Mouse (Mus musculus) limb, embryonic 13.5 days (tissue): Measurements from ENCODE around the gene Anapc5. TPM values are rescaled to one million over a fixed set of nuclear protein-coding genes. Genes with fewer than 3 reads are reported as not detected.

Source experiments
- ATAC-seq: fragments of 200-750 bp; cut with Nextera tagmentation; 2 replicates; pipeline ENCODE4 v1.8.0; 2017; ENCODE audit warnings: low read depth, moderate number of reproducible peaks, moderate TSS enrichment; ENCODE audit not compliant: low FRiP score
- H3K27ac ChIP-seq: fragments of 300-500 bp; sonication (generic); 2 replicates; pipeline ENCODE4 v1.5.1; 2015; ENCODE audit warnings: inconsistent platforms, mild to moderate bottlenecking, moderate library complexity
- H3K27me3 ChIP-seq: fragments of 300-500 bp; sonication (generic); 2 replicates; pipeline ENCODE4 v1.6.1; 2015; ENCODE audit warnings: mild to moderate bottlenecking, inconsistent platforms
- H3K36me3 ChIP-seq: fragments of 300-500 bp; sonication (generic); 2 replicates; pipeline ENCODE4 v1.6.1; 2015; ENCODE audit warnings: inconsistent platforms, mild to moderate bottlenecking, moderate library complexity
- H3K4me1 ChIP-seq: fragments of 300-500 bp; sonication (generic); 2 replicates; pipeline ENCODE4 v1.6.1; 2015; ENCODE audit warnings: inconsistent platforms
- H3K4me2 ChIP-seq: fragments of 300-500 bp; sonication (generic); replicated peaks from 2 replicates; pipeline ENCODE4 v1.6.1; 2015; ENCODE audit warnings: inconsistent platforms, mild to moderate bottlenecking, moderate library complexity
- H3K4me3 ChIP-seq: fragments of 300-500 bp; sonication (generic); 2 replicates; pipeline ENCODE4 v1.5.1; 2015; ENCODE audit warnings: moderate library complexity, mild to moderate bottlenecking, inconsistent platforms
- H3K9ac ChIP-seq: fragments of 300-500 bp; sonication (generic); 2 replicates; pipeline ENCODE4 v1.6.1; 2015; ENCODE audit warnings: mild to moderate bottlenecking, inconsistent platforms
- H3K9me3 ChIP-seq: fragments of 300-500 bp; sonication (generic); 2 replicates; pipeline ENCODE4 v1.6.1; 2016; ENCODE audit warnings: inconsistent platforms
- WGBS: fragments of 180-500 bp; shearing (Covaris S2); methylation state at CpG from one replicate; pipeline ENCODE4 v1.1.7; 2015; 5-methylcytosine and 5-hydroxymethylcytosine counted together
- polyA plus RNA-seq: library from polyadenylated mRNA; unstranded; fragments of >200 nt; fragmentation: Nextera tagmentation; extraction: Ambion mirVana; gene quantifications from 2 replicates; pipeline ENCODE4 v1.2.1, GENCODE M21; 2015

Gene Anapc5
- polyA plus RNA-seq, 1 experiment from 2014 or later, result 482 TPM

DNA sequence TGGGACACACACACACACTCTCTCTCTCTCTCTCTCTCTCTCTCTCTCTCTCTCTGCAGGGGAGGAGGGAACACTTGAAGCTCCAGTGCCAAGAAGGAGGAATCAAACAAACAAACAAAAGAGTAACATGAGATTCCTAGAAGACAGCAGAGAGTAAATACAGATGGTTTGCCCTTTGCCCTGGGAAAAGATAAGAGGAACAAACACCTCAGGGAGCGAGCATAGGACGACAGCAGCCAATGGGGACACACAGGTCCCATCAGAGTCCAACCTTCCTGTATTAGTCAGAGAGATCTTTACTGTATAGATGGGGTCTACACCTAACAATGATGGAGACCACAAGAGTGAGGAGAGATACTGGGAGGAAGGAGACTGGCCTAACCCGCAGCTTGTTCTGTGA lies 23.3 kb downstream of the Anapc5 start:
- no peak overlapping the region for H3K4me2 ChIP-seq
- no peak overlapping the region for H3K27ac ChIP-seq
- H3K36me3 ChIP-seq, result peaks cover 93% of the 10 kb centered on the region
- no peaks in the 10 kb centered on the region for H3K9me3 ChIP-seq
- 87% methylated on average over 3 of the region's 3 CpGs for WGBS
- peaks cover 8% of the 10 kb centered on the region; the same call in 1 of the 2 replicates for H3K4me1 ChIP-seq
- no peak overlapping the region for H3K9ac ChIP-seq
- no peak for ATAC-seq
- H3K27me3 ChIP-seq, result no peaks in the 10 kb centered on the region
- H3K4me3 ChIP-seq, result no peak overlapping the region

DNA sequence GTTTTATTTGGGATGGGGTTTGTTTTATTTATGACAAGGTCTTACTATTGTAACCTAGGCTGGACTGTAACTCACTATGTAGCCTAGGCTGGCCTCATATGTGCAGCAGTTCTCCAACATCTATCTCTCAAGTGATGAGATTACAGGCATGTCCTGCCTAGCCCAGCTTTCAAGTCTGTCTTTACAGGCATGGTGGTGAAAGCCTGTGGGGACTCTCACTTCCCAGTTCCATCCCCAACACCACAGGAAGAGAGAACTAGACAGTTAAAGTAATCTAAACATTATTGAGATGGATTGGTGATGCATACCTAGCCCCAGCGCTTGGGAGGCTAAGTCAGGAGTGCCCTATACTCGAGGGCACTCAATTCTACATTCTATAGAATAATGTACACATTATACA lies 32.4 kb downstream of the Anapc5 start:
- no peak for ATAC-seq
- Histone ChIP-seq H3K4me2 (no peak overlapping the region), H3K9ac (no peak overlapping the region), H3K4me1 (peaks cover 13% of the 10 kb centered on the region; the same call in 1 of the 2 replicates), H3K27ac (no peak overlapping the region), H3K27me3 (no peaks in the 10 kb centered on the region), H3K36me3 (peaks cover 71% of the 10 kb centered on the region), H3K4me3 (no peak overlapping the region), H3K9me3 (no peaks in the 10 kb centered on the region)
- 87% methylated on average over 2 of the region's 2 CpGs for WGBS

DNA sequence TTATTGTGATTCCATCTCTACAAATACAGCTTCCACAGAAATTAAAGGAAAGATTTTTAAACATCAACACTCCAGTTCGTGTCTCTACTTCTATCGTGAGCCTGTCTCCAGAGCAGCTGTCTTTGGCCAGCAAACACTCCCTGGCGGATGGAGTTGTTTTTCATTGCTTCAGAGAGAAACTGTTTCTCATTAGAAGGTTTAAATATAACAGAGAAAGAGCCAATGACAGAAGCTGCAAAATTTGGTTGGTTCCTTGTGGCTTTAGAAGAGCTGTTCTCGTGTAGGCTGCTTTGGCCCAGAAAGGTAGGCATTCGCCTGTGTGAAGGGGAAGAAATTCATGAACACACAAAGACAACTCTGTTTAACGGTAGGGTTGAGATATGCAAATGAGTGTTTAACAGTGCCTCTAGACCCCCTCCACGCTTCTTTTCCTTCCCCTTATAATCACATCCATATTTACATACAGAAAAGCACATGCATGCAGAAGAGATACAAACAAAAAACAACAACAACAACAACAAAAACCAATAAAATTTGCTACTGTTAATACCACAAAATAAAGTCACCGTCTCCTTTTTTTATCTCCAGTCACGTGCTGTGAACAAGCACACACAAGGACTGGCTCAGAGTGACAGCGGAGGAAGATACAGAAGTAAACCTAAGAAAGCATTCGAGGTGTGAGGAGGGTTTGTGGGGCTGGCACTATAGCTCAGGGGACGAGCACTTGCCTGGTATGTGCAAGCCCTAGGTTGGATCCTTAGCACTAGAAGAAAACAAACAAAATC lies 34.9 kb downstream of the Anapc5 start:
- H3K4me3 ChIP-seq, result no peak overlapping the region
- H3K27ac ChIP-seq, result peak overlapping the region; percentile 64
- no peaks in the 10 kb centered on the region for H3K9me3 ChIP-seq
- H3K9ac ChIP-seq, result no peak overlapping the region
- H3K27me3 ChIP-seq, result no peaks in the 10 kb centered on the region
- ATAC-seq, result no peak
- peaks cover 13% of the 10 kb centered on the region; the same call in 1 of the 2 replicates for H3K4me1 ChIP-seq
- H3K4me2 ChIP-seq, result peak overlapping the region; percentile 3; the same call in 1 of the 2 replicates
- peaks cover 49% of the 10 kb centered on the region for H3K36me3 ChIP-seq
- WGBS, result 43% methylated on average over 12 of the region's 12 CpGs

DNA sequence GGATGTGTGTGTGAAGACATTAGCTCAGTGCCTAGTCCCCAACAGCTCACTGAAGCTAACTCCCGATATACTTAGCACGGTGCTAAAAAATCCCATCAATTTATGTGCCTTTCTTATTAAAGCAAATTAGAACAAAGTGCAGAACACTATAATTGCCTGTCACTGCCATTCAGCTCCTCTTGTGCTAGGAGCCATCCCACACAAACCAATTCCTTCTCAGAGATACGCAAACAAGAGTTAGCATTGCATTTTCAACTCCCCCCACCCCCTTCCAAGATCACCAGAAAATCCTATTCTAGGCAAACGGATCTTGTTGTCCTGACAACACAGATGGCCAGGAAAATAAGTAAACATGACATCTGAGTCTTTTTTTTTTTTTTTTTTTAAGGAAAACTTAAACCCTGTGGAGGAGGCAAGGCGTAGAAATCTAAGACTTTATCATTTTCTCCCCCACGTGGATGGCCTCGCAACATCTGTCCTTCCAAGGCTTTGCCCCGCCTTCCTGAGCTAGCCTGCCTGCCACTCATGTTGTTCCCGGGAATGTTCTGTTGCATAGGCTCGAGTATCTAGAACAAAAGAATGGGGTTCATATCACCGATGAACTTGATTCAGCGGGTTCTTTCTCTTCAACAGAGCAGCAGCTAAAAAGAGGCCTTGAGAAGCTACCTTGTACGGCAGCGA lies 37.3 kb downstream of the Anapc5 start:
- H3K9me3 ChIP-seq, result no peaks in the 10 kb centered on the region
- H3K27me3 ChIP-seq, result no peaks in the 10 kb centered on the region
- no peak overlapping the region for H3K4me2 ChIP-seq
- no peak overlapping the region for H3K4me3 ChIP-seq
- ATAC-seq, result no peak
- H3K36me3 ChIP-seq, result peaks cover 30% of the 10 kb centered on the region
- H3K9ac ChIP-seq, result no peak overlapping the region
- H3K27ac ChIP-seq, result no peak overlapping the region
- H3K4me1 ChIP-seq, result peaks cover 18% of the 10 kb centered on the region; the same call in 1 of the 2 replicates
- WGBS, result 62% methylated on average over 14 of the region's 14 CpGs

DNA sequence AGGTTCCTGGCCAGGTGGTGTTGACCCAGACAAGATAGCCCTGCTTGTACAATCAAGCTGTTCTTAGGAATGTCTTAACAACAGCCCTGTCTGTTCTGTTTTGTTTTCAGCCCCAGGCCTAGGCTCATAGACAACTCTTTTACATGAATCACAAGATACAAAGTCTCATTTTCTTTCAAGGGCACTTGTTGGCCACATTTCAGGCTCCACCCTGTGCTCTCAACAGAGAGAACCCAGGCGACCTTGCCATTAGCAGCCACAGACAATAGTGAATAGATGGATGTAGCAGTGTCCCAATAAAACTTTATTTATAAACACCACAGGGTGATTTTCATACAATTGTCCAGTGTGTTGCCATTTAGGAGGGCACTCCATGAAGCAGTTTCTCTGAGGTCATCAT lies 39.1 kb downstream of the Anapc5 start:
- Histone ChIP-seq H3K4me3 (no peak overlapping the region), H3K4me1 (peaks cover 26% of the 10 kb centered on the region), H3K27me3 (no peaks in the 10 kb centered on the region), H3K9me3 (no peaks in the 10 kb centered on the region), H3K4me2 (no peak overlapping the region), H3K9ac (no peak overlapping the region), H3K36me3 (peaks cover 12% of the 10 kb centered on the region), H3K27ac (no peak overlapping the region)
- no peak for ATAC-seq
- WGBS, result 67% methylated on average over 1 of the region's 1 CpGs

DNA sequence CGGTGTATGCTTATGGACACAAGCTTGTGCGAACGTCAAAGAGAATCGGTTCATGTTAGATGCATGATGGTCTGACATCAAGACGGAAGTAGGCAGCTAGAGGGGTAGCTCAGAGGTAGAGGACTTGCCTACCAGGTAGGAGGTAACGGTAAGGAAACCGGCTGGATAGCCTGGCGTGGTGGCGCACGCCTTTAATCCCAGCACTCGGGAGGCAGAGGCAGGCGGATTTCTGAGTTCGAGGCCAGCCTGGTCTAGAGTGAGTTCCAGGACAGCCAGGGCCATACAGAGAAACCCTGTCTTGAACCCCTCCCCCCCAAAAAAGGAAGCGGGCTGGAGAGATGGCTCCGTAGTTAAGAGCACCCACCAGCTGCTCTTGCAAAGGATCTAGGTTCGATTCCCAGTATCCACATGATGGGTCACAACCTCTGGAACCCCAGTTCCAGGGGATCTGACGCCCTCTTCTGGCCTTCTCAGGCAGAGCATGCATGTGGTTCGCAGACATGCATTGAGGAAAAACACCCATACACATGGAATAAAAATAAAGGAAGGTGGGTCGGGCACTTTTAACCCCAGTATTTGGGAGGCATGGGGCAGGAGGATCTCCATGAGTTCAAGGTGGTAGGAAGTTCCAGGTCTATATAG lies 40.2 kb downstream of the Anapc5 start:
- H3K9ac ChIP-seq, result no peak overlapping the region
- ATAC-seq, result no peak
- no peak overlapping the region for H3K27ac ChIP-seq
- H3K4me1 ChIP-seq, result peaks cover 17% of the 10 kb centered on the region
- peaks cover 5% of the 10 kb centered on the region; the same call in 1 of the 2 replicates for H3K36me3 ChIP-seq
- H3K4me3 ChIP-seq, result no peak overlapping the region
- no peak overlapping the region for H3K4me2 ChIP-seq
- no peaks in the 10 kb centered on the region for H3K9me3 ChIP-seq
- no peaks in the 10 kb centered on the region for H3K27me3 ChIP-seq
- 90% methylated on average over 19 of the region's 19 CpGs for WGBS

DNA sequence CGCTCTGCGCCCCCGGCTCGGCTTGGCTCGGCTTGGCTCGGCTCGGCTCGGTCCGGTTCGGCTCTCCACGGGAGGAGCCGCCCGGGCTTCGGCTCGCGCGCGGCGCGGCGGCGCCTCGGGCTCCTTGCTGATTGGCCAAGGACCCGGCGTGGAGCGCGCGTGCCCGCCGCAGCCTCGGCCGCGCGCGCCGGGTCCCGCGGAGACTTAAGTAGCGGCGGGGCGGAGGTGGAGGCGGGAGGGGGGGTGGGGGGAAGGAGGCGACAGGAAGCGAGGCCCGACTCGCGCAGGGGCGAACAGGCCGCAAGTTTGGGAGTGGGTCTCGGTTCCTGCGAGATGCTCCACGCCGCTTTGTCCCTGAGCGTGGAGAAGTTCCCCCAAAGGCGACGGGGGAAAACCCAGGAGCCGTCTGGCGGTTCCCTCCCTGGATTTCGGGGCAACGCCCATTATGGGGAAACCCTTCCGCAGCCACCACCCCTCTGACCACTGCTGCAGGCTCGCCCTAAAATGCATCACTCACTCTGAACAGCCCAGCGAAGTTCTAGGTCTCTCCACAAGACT lies 41.8 kb downstream of the Anapc5 start, which contains the start of gene Camkk2:
Camkk2 (minus strand) TSS at position 133 of the 558 bp plus-strand sequence.
- under 1% methylated on average over 54 of the region's 63 CpGs for WGBS
- Histone ChIP-seq H3K36me3 (no peaks in the 10 kb centered on the region), H3K9ac (peak within 1 kb of the TSS; percentile 86), H3K9me3 (no peaks in the 10 kb centered on the region), H3K27ac (peak within 1 kb of the TSS; percentile 65), H3K4me1 (peaks cover 13% of the 10 kb centered on the region), H3K4me3 (peak within 1 kb of the TSS; percentile 79), H3K4me2 (peak within 1 kb of the TSS; percentile 93), H3K27me3 (no peaks in the 10 kb centered on the region)
- ATAC-seq, result peak; percentile 92

DNA sequence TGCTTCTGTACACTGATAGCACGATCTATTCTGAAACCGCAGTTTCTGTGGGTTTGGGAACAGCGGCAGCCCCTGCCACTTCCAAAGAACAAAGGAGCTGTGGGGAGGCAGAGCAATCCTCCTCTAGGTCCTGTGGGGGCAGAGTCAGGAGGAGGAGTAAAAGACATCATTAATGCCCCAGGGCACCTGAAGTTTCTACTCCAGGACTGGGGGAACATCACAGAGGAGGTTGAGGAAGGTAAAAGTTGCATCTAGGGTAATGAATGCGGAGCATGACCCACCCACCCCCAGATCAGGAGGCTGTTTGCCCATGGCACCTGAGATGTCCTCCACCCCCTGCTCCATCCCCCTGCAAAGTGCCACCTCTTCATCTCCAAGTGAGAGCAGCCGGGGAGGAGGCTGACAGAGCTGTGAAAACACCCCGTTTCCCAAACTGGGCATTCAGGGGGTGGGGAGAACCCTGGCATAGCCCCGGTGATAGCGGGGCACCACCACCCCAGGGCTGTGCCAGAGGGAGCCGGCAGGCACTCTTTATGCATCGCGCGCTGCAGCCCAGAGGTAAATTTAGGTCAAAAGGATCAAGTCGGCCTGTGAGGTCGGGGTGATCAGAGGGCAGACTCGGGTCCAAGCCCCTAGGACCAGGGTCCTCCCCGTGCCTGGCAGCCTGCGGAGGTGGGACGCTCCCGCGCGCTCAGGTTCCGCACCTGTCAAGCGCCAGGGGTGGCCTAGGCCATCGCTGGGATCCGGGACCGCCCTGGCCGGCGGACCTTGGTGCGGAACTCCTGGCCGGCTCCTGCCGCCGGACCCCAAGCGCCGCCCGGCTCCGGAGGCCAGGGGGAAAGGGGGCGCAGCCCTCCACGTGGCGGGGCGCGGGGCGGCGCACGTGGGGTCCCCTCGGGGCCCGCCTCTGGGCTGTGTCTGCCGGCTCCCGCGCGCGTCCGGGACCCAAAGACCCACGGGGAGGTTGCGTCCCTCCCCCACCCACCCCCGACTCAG lies 42.6 kb downstream of the Anapc5 start:
- 3% methylated on average over 49 of the region's 55 CpGs for WGBS
- H3K4me1 ChIP-seq, result peaks cover 13% of the 10 kb centered on the region
- peak overlapping the region; percentile 79 for H3K4me3 ChIP-seq
- ATAC-seq, result peak; percentile 25
- H3K9ac ChIP-seq, result peak overlapping the region; percentile 86
- H3K27ac ChIP-seq, result no peak overlapping the region
- H3K27me3 ChIP-seq, result no peaks in the 10 kb centered on the region
- peak overlapping the region; percentile 93 for H3K4me2 ChIP-seq
- peaks cover 4% of the 10 kb centered on the region; the same call in 1 of the 2 replicates for H3K36me3 ChIP-seq
- H3K9me3 ChIP-seq, result no peaks in the 10 kb centered on the region

DNA sequence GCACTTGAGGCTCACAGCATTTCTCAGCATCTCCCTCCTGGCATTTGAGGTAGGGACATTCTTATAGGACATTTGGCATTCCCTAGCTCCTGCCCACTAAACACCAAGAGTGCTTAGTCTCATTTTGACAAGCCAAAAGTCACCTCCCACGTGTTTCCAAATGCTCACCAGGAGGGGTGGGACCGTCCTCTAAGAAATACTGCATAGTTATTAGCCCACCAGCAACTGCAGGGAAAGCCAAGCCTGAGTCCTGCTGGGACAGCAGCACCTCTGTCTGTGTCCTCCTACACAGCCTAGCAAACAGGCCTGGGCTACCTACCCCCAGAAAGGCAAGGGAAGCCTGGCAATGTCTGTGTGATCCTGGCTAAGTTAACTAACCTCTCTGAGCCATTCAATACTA lies 43.8 kb downstream of the Anapc5 start:
- Histone ChIP-seq H3K36me3 (peaks cover 13% of the 10 kb centered on the region; the same call in 1 of the 2 replicates), H3K27ac (no peak overlapping the region), H3K4me3 (no peak overlapping the region), H3K4me2 (no peak overlapping the region), H3K27me3 (no peaks in the 10 kb centered on the region), H3K4me1 (peaks cover 13% of the 10 kb centered on the region), H3K9me3 (0 out of 2 replicates have a peak, but pooled peaks cover 3% of the 10 kb centered on the region), H3K9ac (no peak overlapping the region)
- ATAC-seq, result no peak
- WGBS, result 50% methylated on average over 2 of the region's 2 CpGs

DNA sequence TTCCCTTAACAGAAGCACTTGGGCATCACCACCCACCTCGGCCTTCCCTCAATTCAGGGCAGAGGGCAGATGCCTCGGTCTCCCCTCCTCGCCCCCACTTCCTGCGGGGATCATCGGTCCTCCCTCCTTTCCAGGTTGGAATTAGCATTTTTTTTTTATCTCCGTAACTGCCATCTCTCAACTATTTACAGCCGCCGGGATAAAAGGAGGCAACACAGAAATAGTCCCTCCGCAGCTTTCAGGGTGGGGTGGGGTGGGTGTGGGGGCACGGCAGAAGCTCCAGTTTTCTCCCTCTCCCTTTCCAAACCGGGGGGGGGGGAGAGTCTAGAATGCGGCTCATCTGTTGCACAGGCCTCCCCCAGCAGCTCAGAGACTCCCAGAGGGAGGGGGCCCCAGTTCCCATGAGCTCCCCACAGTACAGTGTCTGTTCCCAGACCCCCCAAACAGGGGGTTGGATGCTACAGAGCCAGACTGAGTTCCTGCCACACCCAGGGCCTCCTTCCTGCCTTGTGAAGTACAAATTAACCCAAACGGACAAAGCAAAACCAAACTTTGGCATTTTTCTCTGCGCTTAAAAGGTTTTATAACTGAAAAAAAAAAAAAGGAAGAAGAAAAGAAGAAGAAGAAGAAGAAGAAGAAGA lies 45.4 kb downstream of the Anapc5 start:
- no peak for ATAC-seq
- H3K27ac ChIP-seq, result no peak overlapping the region
- H3K4me3 ChIP-seq, result no peak overlapping the region
- no peak overlapping the region for H3K4me2 ChIP-seq
- 0 out of 2 replicates have a peak, but pooled peaks cover 3% of the 10 kb centered on the region for H3K9me3 ChIP-seq
- no peak overlapping the region for H3K9ac ChIP-seq
- WGBS, result 73% methylated on average over 14 of the region's 14 CpGs
- H3K4me1 ChIP-seq, result peaks cover 19% of the 10 kb centered on the region
- H3K36me3 ChIP-seq, result peaks cover 15% of the 10 kb centered on the region; the same call in 1 of the 2 replicates
- H3K27me3 ChIP-seq, result no peaks in the 10 kb centered on the region
